Mouse (Mus musculus) megakaryocyte, embryonic 14.5 days (primary cell): ENCODE results near the gene Snx8. TPM values are rescaled to one million over a fixed set of nuclear protein-coding genes. Genes with fewer than 3 reads are reported as not detected.
A peak's percentile ranks its signal among the peaks of the same experiment; 100 is the strongest.
"Not testable (repeated sequence)": the region's sequence is repeated elsewhere in the genome, so short reads cannot be mapped to it uniquely, and the experiment has no call there.

Experiments used
- H3K27me3 ChIP-seq: replicated peaks from 2 replicates; pipeline ENCODE3; 2012; ENCODE audit warnings: inconsistent platforms
- H3K36me3 ChIP-seq: replicated peaks from 2 replicates; pipeline ENCODE3; 2012; ENCODE audit warnings: low read length, inconsistent platforms, mixed read lengths
- H3K4me1 ChIP-seq: 2 replicates; pipeline ENCODE4 v1.6.1; 2012; ENCODE audit warnings: inconsistent platforms
- H3K4me3 ChIP-seq: replicated peaks from 2 replicates; pipeline ENCODE3; 2012; ENCODE audit warnings: moderate library complexity, mild to moderate bottlenecking, inconsistent platforms
- H3K9me3 ChIP-seq: 2 replicates; pipeline ENCODE4 v1.6.1; 2012; ENCODE audit warnings: inconsistent platforms
- FLI1 ChIP-seq: IDR thresholded peaks from 2 replicates; pipeline ENCODE4 v1.6.1; 2012; ENCODE audit warnings: low read length, inconsistent platforms, mixed read lengths
- GATA1 ChIP-seq: IDR thresholded peaks from 3 replicates; pipeline ENCODE4 v1.6.1; 2012; ENCODE audit warnings: mixed read lengths, low read length, inconsistent platforms, borderline replicate concordance
- polyA plus RNA-seq: library from polyadenylated mRNA; stranded (reverse); fragments of >175 nt; gene quantifications from 2 replicates; pipeline ENCODE4 v1.2.3, GENCODE M21; 2012; ENCODE audit warnings: low replicate concordance; ENCODE audit not compliant: insufficient read depth

The Snx8 gene
- polyA plus RNA-seq, 1 experiment = 17.8 TPM

DNA sequence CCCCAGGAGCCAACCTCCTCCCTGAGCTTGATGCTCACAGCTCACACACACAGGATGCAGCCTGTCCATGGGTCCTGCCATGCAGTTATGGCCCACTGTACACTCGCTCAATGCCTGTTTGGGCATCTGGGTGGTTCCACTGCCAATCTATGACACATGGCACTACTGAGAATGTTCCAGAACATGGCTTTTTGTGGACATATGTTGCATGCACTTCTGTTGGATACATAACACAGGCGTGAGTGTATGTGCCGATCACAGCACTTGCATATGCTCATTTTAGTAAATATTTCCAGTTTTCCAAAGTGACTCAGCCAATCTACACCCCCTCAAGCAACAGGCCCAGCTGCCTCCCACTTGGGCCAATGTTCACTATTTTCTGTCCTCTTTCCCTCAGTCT is 17.4 kb downstream of the Snx8 start:
- Histone ChIP-seq H3K4me3 (peak overlapping the region; percentile 23), H3K9me3 (no peaks in the 10 kb centered on the region)

DNA sequence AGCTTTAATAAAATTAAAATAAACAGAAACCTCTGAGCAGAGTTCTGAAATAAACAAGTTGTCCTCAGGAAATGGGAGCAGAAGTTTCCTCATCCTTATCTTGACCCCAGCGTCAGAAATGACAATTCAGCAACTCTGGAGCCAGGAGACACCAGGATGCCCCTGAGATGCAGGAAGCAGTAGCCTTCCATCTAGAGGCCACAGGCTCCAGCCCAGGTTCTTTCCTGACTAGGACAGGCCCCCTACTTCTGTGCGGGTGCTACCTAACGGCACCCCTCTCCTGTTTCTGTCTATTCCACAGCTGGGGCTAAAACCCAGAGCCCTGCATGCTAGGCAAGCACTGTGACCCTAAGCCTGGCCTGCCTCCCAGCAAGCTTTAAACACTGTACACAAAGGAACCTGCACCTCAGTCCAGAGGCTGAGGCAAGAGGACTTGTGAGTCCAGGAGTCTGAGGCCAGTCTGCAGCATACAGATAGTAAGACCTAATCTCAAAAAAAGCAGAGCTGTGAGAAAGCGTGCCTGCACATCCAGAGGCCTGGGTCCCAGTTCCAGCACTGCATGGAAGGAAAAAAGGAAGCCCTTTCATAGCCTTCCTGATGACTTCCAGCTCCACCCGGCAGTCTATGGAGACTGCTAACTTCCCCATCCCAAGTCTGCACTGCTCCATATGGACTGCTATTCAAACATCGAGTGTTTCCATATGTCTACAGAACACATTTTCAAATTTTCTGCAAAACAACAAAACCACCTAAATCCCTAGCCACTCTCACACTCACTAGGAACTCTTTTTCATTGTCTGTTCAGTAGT is 18.4 kb downstream of the Snx8 start:
- H3K9me3 ChIP-seq = no peaks in the 10 kb centered on the region
- H3K4me1 ChIP-seq = peaks cover 47% of the 10 kb centered on the region
- peak overlapping the region; percentile 8 for H3K4me3 ChIP-seq
- TF ChIP-seq GATA1 = no peak; the same call in 2 of the 3 replicates
- TF ChIP-seq FLI1 = no peak
- H3K36me3 ChIP-seq = no peaks in the 10 kb centered on the region
- H3K27me3 ChIP-seq = peaks cover 9% of the 10 kb centered on the region

More for the DNA sequence above, 17.4 kb downstream of the Snx8 start:
- TF ChIP-seq GATA1 (no peak), FLI1 (no peak)
- Histone ChIP-seq H3K27me3 (peaks cover 9% of the 10 kb centered on the region), H3K36me3 (no peaks in the 10 kb centered on the region), H3K4me1 (peaks cover 47% of the 10 kb centered on the region)

GRCm38 (mm10) chr5:140369466-140369865 is 19.6 kb downstream of the Snx8 start:
- Histone ChIP-seq H3K9me3 (peaks cover 6% of the 10 kb centered on the region; the same call in 1 of the 2 replicates), H3K27me3 (peaks cover 2% of the 10 kb centered on the region), H3K36me3 (no peaks in the 10 kb centered on the region), H3K4me1 (peaks cover 47% of the 10 kb centered on the region), H3K4me3 (no peak overlapping the region)
- TF ChIP-seq GATA1 = no peak
- no peak for TF ChIP-seq FLI1

DNA sequence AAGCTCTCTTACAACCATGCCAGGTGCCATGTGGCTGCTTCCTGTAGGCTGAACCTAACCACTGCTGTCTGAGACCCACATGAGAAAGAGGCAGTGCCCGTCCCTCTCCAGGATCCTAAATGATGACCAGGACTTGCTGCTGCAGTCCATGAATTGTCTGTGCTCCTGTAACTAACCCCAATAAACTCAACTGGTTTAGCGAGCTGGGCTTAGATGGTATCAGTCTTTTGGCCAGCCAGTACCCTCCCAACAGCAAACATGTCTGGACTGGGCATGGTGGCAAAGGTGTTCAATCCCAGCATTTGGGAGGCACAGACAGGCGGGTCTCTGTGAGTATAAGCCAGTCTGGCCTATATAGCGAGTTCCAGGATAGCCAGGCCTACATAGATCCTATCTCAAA is 20.1 kb downstream of the Snx8 start:
- H3K9me3 ChIP-seq = peaks cover 10% of the 10 kb centered on the region
- H3K27me3 ChIP-seq = peaks cover 2% of the 10 kb centered on the region
- peaks cover 47% of the 10 kb centered on the region for H3K4me1 ChIP-seq
- no peaks in the 10 kb centered on the region for H3K36me3 ChIP-seq
- H3K4me3 ChIP-seq = no peak overlapping the region
- TF ChIP-seq GATA1 (no peak), FLI1 (no peak)

DNA sequence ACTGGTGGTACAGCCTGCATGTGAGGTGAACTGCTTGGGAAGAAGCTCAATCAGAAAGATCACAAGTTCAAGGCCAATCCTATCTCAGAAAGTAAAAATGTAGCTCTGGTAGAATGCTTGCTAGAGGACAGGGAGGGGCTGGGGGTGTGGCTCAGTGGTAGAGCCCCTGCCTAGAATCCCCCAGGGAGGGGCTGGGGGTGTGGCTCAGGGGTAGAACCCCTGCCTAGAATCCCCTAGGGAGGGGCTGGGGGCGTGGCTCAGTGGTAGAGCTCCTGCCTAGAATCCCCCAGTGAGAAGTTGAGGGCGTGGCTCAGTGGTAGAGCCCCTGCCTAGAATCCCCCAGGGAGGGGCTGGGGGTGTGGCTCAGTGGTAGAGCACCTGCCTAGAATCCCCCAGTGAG is 20.9 kb downstream of the Snx8 start:
- H3K4me3 ChIP-seq, H3K36me3 ChIP-seq, H3K27me3 ChIP-seq: not testable (repeated sequence)
- Histone ChIP-seq H3K9me3 (peaks cover 18% of the 10 kb centered on the region), H3K4me1 (peaks cover 39% of the 10 kb centered on the region)

- peaks cover 11% of the 10 kb centered on the region for H3K4me1 ChIP-seq
Measured at GRCm38 (mm10) chr5:140364415-140364814, 24.6 kb downstream of the Snx8 start.

DNA sequence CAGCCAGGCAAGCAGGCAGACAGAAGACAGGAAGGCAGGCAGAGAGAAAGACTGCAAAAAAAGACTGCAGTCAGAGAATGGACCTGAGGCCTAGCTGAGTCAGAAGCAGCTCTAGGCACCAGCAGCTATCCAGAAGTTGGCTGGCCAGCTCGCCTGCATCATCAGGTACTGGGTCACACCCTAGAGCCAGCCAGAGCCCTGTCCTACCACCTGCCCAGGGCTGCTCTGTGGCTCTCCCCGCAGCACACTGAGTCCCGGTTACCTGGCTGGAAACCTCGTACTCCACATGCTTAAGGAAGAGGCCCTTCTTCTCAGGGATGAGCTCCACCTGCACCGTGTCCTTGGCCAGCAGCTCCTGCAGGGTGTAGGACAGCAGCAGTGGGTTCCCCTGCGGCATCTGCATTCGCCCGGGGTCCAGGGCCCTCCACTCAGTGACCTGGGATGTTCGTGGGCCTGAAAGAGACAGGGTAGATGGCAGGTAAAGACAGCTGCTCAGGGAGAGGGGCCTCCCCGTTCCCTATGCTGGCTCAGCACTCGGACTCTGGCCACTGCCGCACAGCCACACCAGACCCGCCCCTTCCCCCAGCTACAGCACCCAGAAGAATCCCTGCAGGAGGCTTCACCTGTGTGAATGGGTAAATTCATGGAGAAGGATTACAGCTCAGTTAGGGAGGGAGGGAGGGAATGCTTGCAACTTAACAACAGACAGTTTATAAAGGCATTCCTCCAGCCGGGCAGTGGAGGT is 29.0 kb downstream of the Snx8 start:
- Histone ChIP-seq H3K4me3 (no peak overlapping the region), H3K9me3 (peaks cover 17% of the 10 kb centered on the region), H3K4me1 (0 out of 2 replicates have a peak, but pooled peaks cover 3% of the 10 kb centered on the region), H3K27me3 (peaks cover 3% of the 10 kb centered on the region), H3K36me3 (peaks cover 46% of the 10 kb centered on the region)
- TF ChIP-seq GATA1 (no peak), FLI1 (no peak)

More at GRCm38 (mm10) chr5:140364415-140364814, 24.6 kb downstream of the Snx8 start:
- Histone ChIP-seq H3K36me3 (peaks cover 9% of the 10 kb centered on the region), H3K27me3 (peaks cover 3% of the 10 kb centered on the region), H3K9me3 (peaks cover 20% of the 10 kb centered on the region), H3K4me3 (no peak overlapping the region)
- TF ChIP-seq FLI1 (no peak), GATA1 (no peak)

GRCm38 (mm10) chr5:140357466-140357865 is 31.6 kb downstream of the Snx8 start:
- Histone ChIP-seq H3K36me3 (peaks cover 68% of the 10 kb centered on the region), H3K9me3 (peaks cover 5% of the 10 kb centered on the region), H3K4me1 (0 out of 2 replicates have a peak, but pooled peaks cover 3% of the 10 kb centered on the region), H3K27me3 (peaks cover 7% of the 10 kb centered on the region), H3K4me3 (no peak overlapping the region)
- TF ChIP-seq GATA1 (no peak), FLI1 (no peak)

- Histone ChIP-seq H3K9me3 (peaks cover 7% of the 10 kb centered on the region), H3K4me3 (no peak overlapping the region), H3K36me3 (peaks cover 83% of the 10 kb centered on the region), H3K4me1 (0 out of 2 replicates have a peak, but pooled peaks cover 3% of the 10 kb centered on the region), H3K27me3 (peaks cover 5% of the 10 kb centered on the region)
- TF ChIP-seq GATA1 (no peak), FLI1 (no peak)
Measured at GRCm38 (mm10) chr5:140355934-140356333, 33.1 kb downstream of the Snx8 start.

DNA sequence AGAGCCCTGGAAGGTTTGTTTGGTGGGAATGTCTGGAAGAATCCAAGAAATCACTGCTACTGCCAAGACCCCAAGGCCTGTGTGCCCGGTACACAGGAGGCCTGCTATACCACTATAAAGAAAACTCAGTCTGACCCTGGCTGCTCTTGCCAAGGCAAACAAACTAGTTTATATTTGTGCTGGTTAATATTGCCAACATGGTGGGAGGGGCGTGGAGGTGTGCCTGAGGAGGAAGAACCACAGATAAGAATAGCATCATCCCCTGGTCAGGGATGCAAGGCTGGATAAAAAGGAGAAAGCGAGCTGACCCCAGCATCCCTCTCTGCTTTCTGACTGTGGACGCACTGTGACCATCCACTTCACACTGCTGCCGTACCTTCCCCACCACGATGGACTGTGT is 36.7 kb downstream of the Snx8 start:
- Histone ChIP-seq H3K27me3 (peaks cover 8% of the 10 kb centered on the region), H3K4me3 (no peak overlapping the region), H3K4me1 (peaks cover 25% of the 10 kb centered on the region), H3K9me3 (peaks cover 7% of the 10 kb centered on the region), H3K36me3 (peaks cover 69% of the 10 kb centered on the region)
- TF ChIP-seq FLI1 (no peak), GATA1 (no peak)
